Mouse (Mus musculus) kidney, postnatal 0 days (tissue): ENCODE data around the gene Smok3c. TPM values are rescaled to one million over a fixed set of nuclear protein-coding genes. Genes with fewer than 3 reads are reported as not detected.
"Not testable (repeated sequence)": the region's sequence is repeated elsewhere in the genome, so short reads cannot be mapped to it uniquely, and the experiment has no call there.

Experiments used
- ATAC-seq: fragments of 200-750 bp; cut with Nextera tagmentation; replicated peaks from 2 replicates; pipeline ENCODE4 v1.8.0; 2017; ENCODE audit warnings: low read depth, moderate number of reproducible peaks, moderate TSS enrichment, moderate library complexity; ENCODE audit not compliant: low FRiP score
- DNase-seq: peaks from one replicate; pipeline ENCODE4 v3.0.0-alpha.2; 2016; ENCODE audit warnings: low spot score
- H3K27ac ChIP-seq: fragments of 300-500 bp; sonication (generic); 2 replicates; pipeline ENCODE4 v1.5.1; 2014; ENCODE audit warnings: mild to moderate bottlenecking
- H3K27me3 ChIP-seq: fragments of 300-500 bp; sonication (generic); 2 replicates; pipeline ENCODE4 v1.6.1; 2014; ENCODE audit warnings: low read length, mixed read lengths; ENCODE audit not compliant: insufficient read depth
- H3K36me3 ChIP-seq: fragments of 300-500 bp; sonication (generic); 2 replicates; pipeline ENCODE4 v1.6.1; 2014; ENCODE audit warnings: low read length, mixed read lengths; ENCODE audit not compliant: insufficient read depth
- H3K4me1 ChIP-seq: fragments of 300-500 bp; sonication (generic); replicated peaks from 2 replicates; pipeline ENCODE4 v1.6.1; 2014; ENCODE audit warnings: antibody characterized with exemption, low read length, mixed read lengths; ENCODE audit not compliant: insufficient read depth
- H3K4me2 ChIP-seq: fragments of 300-500 bp; sonication (generic); 2 replicates; pipeline ENCODE4 v1.6.1; 2014; ENCODE audit warnings: mild to moderate bottlenecking, low read length, moderate library complexity, mixed read lengths
- H3K4me3 ChIP-seq: fragments of 300-500 bp; sonication (generic); replicated peaks from 2 replicates; pipeline ENCODE4 v1.5.1; 2014; ENCODE audit warnings: low read depth, low read length
- H3K9ac ChIP-seq: fragments of 300-500 bp; sonication (generic); 2 replicates; pipeline ENCODE4 v1.6.1; 2014; ENCODE audit warnings: low read depth, low read length
- H3K9me3 ChIP-seq: fragments of 300-500 bp; sonication (generic); replicated peaks from 2 replicates; pipeline ENCODE4 v1.6.1; 2016; ENCODE audit warnings: low read length, inconsistent platforms, mixed read lengths
- CTCF ChIP-seq: IDR thresholded peaks from 2 replicates; pipeline ENCODE4 v1.5.1; 2016; ENCODE audit warnings: antibody characterized with exemption, low read depth, mild to moderate bottlenecking, moderate library complexity
- WGBS: fragments of 180-500 bp; shearing (Covaris S2); extraction: QIAGEN DNeasy Blood & Tissue Kit; methylation state at CpG from one replicate; pipeline ENCODE4 v1.1.7; 2014; 5-methylcytosine and 5-hydroxymethylcytosine counted together
- polyA plus RNA-seq: library from polyadenylated mRNA; unstranded; fragments of >200 nt; fragmentation: Nextera tagmentation; extraction: Ambion mirVana; gene quantifications from 2 replicates; pipeline ENCODE4 v1.2.1, GENCODE M21; 2015

Smok3c gene
- polyA plus RNA-seq, 1 experiment from 2014 or later = not detected

- ATAC-seq = no peak
- 75% methylated on average over 3 of the region's 3 CpGs for WGBS
- TF ChIP-seq CTCF = peak; percentile 65
- Histone ChIP-seq H3K4me2 (0 out of 2 replicates have a peak overlapping the region, but pooled peaks have one; percentile 26), H3K9ac (no peak overlapping the region), H3K27me3 (no peaks in the 10 kb centered on the region), H3K4me1 (0 out of 2 replicates have a peak, but pooled peaks cover 9% of the 10 kb centered on the region), H3K27ac (peak overlapping the region; percentile 87), H3K9me3 (no peaks in the 10 kb centered on the region), H3K4me3 (no peak overlapping the region), H3K36me3 (peaks cover 18% of the 10 kb centered on the region)
- DNase-seq = peak; percentile 42
These were observed 37.3 kb downstream of the Smok3c start for GRCm38 (mm10) chr5:138090271-138090670.

- no peak for TF ChIP-seq CTCF
- H3K27ac ChIP-seq = no peak overlapping the region
- no peaks in the 10 kb centered on the region for H3K9me3 ChIP-seq
- WGBS = 90% methylated on average over 5 of the region's 5 CpGs
- H3K4me2 ChIP-seq = no peak overlapping the region
- H3K4me1 ChIP-seq = 0 out of 2 replicates have a peak, but pooled peaks cover 9% of the 10 kb centered on the region
- DNase-seq (no peak), ATAC-seq (no peak)
- H3K4me3 ChIP-seq = no peak overlapping the region
- no peaks in the 10 kb centered on the region for H3K27me3 ChIP-seq
- H3K9ac ChIP-seq = no peak overlapping the region
- peaks cover 19% of the 10 kb centered on the region for H3K36me3 ChIP-seq
These were observed 37.7 kb downstream of the Smok3c start for GRCm38 (mm10) chr5:138090737-138091136.

- no peak for TF ChIP-seq CTCF
- peaks cover 30% of the 10 kb centered on the region for H3K36me3 ChIP-seq
- 90% methylated on average over 4 of the region's 4 CpGs for WGBS
- H3K27me3 ChIP-seq = no peaks in the 10 kb centered on the region
- no peak overlapping the region for H3K4me3 ChIP-seq
- ATAC-seq (no peak), DNase-seq (no peak)
- 0 out of 2 replicates have a peak, but pooled peaks cover 4% of the 10 kb centered on the region for H3K4me1 ChIP-seq
- H3K9ac ChIP-seq = no peak overlapping the region
- no peaks in the 10 kb centered on the region for H3K9me3 ChIP-seq
- no peak overlapping the region for H3K4me2 ChIP-seq
- no peak overlapping the region for H3K27ac ChIP-seq
These were observed 39.8 kb downstream of the Smok3c start for GRCm38 (mm10) chr5:138092771-138093170.

- H3K9me3 ChIP-seq = no peaks in the 10 kb centered on the region
- no peak overlapping the region for H3K4me3 ChIP-seq
- peaks cover 45% of the 10 kb centered on the region for H3K36me3 ChIP-seq
- no peak overlapping the region for H3K4me2 ChIP-seq
- no peak overlapping the region for H3K27ac ChIP-seq
- WGBS = 92% methylated on average over 6 of the region's 6 CpGs
- DNase-seq = no peak
- H3K27me3 ChIP-seq = no peaks in the 10 kb centered on the region
- H3K4me1 ChIP-seq = no peaks in the 10 kb centered on the region
- no peak for TF ChIP-seq CTCF
- ATAC-seq = no peak
- no peak overlapping the region for H3K9ac ChIP-seq
These were observed 41.5 kb downstream of the Smok3c start for GRCm38 (mm10) chr5:138094474-138094873.

- 67% methylated on average over 2 of the region's 2 CpGs for WGBS
- no peak for ATAC-seq
- H3K36me3 ChIP-seq = peaks cover 33% of the 10 kb centered on the region
These were observed 52.0 kb downstream of the Smok3c start for GRCm38 (mm10) chr5:138104976-138105375.

GRCm38 (mm10) chr5:138107130-138107529 is 54.1 kb downstream of the Smok3c start:
- H3K27ac ChIP-seq = no peak overlapping the region
- no peak for DNase-seq
- TF ChIP-seq CTCF = no peak
- no peaks in the 10 kb centered on the region for H3K27me3 ChIP-seq
- peaks cover 13% of the 10 kb centered on the region for H3K36me3 ChIP-seq
- no peaks in the 10 kb centered on the region for H3K4me1 ChIP-seq
- no peak for ATAC-seq
- no peak overlapping the region for H3K4me2 ChIP-seq
- H3K4me3 ChIP-seq = no peak overlapping the region
- no peak overlapping the region for H3K9ac ChIP-seq
- H3K9me3 ChIP-seq = no peaks in the 10 kb centered on the region
- whole genome bisulfite sequencing = 65% methylated on average over 3 of the region's 3 CpGs

More at GRCm38 (mm10) chr5:138104976-138105375, 52.0 kb downstream of the Smok3c start:
- no peak overlapping the region for H3K4me2 ChIP-seq
- no peak for DNase-seq
- no peak overlapping the region for H3K9ac ChIP-seq
- no peak overlapping the region for H3K27ac ChIP-seq
- no peak for TF ChIP-seq CTCF
- no peaks in the 10 kb centered on the region for H3K27me3 ChIP-seq
- H3K4me3 ChIP-seq = no peak overlapping the region
- no peaks in the 10 kb centered on the region for H3K9me3 ChIP-seq
- no peaks in the 10 kb centered on the region for H3K4me1 ChIP-seq

GRCm38 (mm10) chr5:138109847-138110396 is 56.9 kb downstream of the Smok3c start:
- not testable (repeated sequence) for H3K4me1 ChIP-seq, H3K27me3 ChIP-seq, H3K4me2 ChIP-seq, H3K36me3 ChIP-seq, H3K9ac ChIP-seq, H3K4me3 ChIP-seq, H3K27ac ChIP-seq, ATAC-seq, H3K9me3 ChIP-seq, DNase-seq
- 70% methylated on average over 4 of the region's 4 CpGs for WGBS
- TF ChIP-seq CTCF = peak; percentile 6; the same call in 1 of the 2 replicates

Other genes starting within 250 kb of the Smok3c start
- 0.69 and 0.70 TPM in 2 replicates for gene Pilra, start 216.9 kb upstream of the Smok3c start, polyA plus RNA-seq
- gene Pilrb1, start 195.1 kb upstream of the Smok3c start, polyA plus RNA-seq = 0.39 and 0.45 TPM in 2 replicates
- gene Pilrb2, start 181.4 kb upstream of the Smok3c start, polyA plus RNA-seq = 0.16 and 0.84 TPM in 2 replicates
- 0.13 and 0.20 TPM in 2 replicates for gene Cyp3a13, start 131.6 kb upstream of the Smok3c start, polyA plus RNA-seq
- gene Gjc3, start 90.1 kb upstream of the Smok3c start, polyA plus RNA-seq = 0.03 and 0.09 TPM in 2 replicates
- 0.09 and 0.22 TPM in 2 replicates for gene Azgp1, start 71.7 kb upstream of the Smok3c start, polyA plus RNA-seq
- not detected in 2 replicates for gene Smok3a, start 31.9 kb upstream of the Smok3c start, polyA plus RNA-seq
- not detected in 2 replicates for gene Smok3b, start 31.8 kb upstream of the Smok3c start, polyA plus RNA-seq
- gene Zkscan1, start 31.9 kb downstream of the Smok3c start, polyA plus RNA-seq = 17.2 and 17.8 TPM in 2 replicates
- gene Zscan21, start 63.7 kb downstream of the Smok3c start, polyA plus RNA-seq = 45.3 and 49.6 TPM in 2 replicates
- gene Zfp113, start 102.5 kb downstream of the Smok3c start, polyA plus RNA-seq = 13.2 and 16.8 TPM in 2 replicates
- 240 and 262 TPM in 2 replicates for gene Cops6, start 107.9 kb downstream of the Smok3c start, polyA plus RNA-seq
- 13.0 and 13.1 TPM in 2 replicates for gene Ap4m1, start 118.8 kb downstream of the Smok3c start, polyA plus RNA-seq
- gene Mcm7, start 119.2 kb downstream of the Smok3c start, polyA plus RNA-seq = 119 and 136 TPM in 2 replicates
- gene Taf6, start 134.3 kb downstream of the Smok3c start, polyA plus RNA-seq = 49.8 and 54.8 TPM in 2 replicates
- gene Cnpy4, start 134.3 kb downstream of the Smok3c start, polyA plus RNA-seq = 42.2 and 43.9 TPM in 2 replicates
- gene Mblac1, start 141.1 kb downstream of the Smok3c start, polyA plus RNA-seq = 11.4 and 12.8 TPM in 2 replicates
- gene Nxpe5, start 172.7 kb downstream of the Smok3c start, polyA plus RNA-seq = 0.22 and 0.36 TPM in 2 replicates
- gene Lamtor4, start 202.3 kb downstream of the Smok3c start, polyA plus RNA-seq = 77.6 and 87.0 TPM in 2 replicates
- gene BC037034, start 210.8 kb downstream of the Smok3c start, polyA plus RNA-seq = 3.2 and 4.3 TPM in 2 replicates
- 0.86 and 1.5 TPM in 2 replicates for gene Gal3st4, start 219.6 kb downstream of the Smok3c start, polyA plus RNA-seq
- 0.06 and 0.16 TPM in 2 replicates for gene Gm43720, start 226.8 kb downstream of the Smok3c start, polyA plus RNA-seq
- 8.1 and 9.1 TPM in 2 replicates for gene Gpc2, start 226.8 kb downstream of the Smok3c start, polyA plus RNA-seq
- gene Stag3, start 227.0 kb downstream of the Smok3c start, polyA plus RNA-seq = 1.7 and 1.8 TPM in 2 replicates